Mouse (Mus musculus) frontal cortex, postnatal 25 days (tissue): ENCODE measurements at regions not wholly inside any gene's neighbourhood (a gene's known extent, or its start where the extent isn't known, plus 50 kb on each side); places are given as distances from the start of the nearest gene placed in this dataset.
A peak's percentile ranks its signal among the peaks of the same experiment; 100 is the strongest.

Experiments used
- DNase-seq, 2 experiments: peaks; one replicate each; pipeline ENCODE4 v3.0.0; 2022; ENCODE audit warnings: low spot score in 2 of 2

DNA sequence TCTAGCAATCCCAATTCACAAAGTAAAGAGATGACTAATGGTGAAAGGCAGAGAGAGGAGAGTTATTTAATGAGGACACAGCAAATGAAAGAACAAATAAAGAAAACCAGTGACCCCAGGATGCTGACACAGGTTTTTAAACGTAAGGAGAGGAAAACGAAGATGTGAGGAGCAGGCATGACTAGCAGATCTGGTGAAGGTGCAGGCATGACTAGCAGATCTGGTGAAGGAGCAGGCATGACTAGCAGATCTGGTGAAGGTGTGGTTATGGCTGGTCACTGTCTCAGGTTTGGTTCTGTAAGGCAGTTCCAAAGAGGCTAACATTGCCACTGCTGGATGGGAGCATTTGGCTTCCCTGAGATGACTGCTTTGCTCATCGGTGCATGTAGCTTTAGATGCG is 57.0 kb downstream of the Mbl2 start:
- no peak for DNase-seq

DNA sequence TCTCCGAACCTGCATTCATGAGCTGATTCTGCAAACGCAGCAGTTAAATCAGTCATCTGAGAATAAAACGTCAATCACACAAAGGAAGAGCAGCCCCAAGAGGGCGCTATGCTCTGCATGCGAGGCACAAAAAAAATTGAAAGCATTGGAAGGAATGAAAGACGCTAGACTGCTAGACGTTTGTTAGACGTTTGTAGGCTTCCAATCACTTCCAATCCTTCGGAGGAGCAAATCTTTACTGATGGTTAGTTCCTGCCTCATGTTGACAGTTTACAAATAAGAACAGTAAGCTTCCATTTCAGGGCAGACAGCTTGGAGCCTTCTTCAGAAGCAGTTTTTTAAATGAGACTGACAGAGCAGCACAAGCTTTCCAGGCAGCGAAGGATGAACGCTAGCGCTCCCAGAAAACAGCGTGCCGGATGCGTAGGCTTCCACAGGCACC is 62.5 kb downstream of the Mbl2 start:
- DNase-seq, result peak in 1 of 2 experiments; percentile 13

DNA sequence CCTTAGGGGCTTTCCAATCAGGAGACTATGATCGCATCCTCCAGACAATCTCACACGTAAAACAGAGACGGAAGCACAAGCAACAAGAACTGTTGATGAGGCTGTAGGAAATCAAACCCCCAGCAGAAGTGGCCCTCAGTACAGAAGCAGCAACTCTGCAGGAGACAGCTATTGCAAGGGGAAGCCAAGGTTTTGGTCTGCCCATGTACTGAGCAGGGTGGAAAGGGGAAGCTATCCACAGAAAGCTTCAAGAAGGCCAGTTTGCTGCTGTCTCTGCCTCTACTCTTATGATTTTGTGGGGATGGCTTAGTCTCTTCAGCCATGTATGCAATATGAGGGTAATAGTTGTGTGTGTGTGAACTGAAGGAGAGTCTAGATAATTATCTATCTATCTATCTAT is 63.3 kb downstream of the Mbl2 start:
- no peak for DNase-seq

DNA sequence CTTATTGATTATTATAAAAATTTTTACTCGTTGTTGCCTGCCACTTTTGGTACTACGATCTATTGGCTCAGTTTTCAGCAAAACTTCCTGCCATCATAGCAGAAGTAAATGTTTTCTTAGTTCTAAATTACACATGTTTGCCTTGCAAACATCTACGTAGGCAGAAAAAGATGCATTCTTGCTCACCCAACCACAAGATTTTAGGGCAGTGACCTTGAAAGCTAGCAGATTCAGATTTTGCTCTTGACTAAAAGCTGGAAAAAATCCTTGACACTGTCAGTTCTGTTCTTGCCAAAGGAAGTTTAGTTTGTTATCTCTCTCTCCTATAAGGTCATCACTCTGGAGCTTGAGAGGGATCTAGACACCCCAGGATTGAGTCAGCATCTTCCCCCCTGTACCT is 66.8 kb downstream of the Mbl2 start:
- DNase-seq, result no peak

DNA sequence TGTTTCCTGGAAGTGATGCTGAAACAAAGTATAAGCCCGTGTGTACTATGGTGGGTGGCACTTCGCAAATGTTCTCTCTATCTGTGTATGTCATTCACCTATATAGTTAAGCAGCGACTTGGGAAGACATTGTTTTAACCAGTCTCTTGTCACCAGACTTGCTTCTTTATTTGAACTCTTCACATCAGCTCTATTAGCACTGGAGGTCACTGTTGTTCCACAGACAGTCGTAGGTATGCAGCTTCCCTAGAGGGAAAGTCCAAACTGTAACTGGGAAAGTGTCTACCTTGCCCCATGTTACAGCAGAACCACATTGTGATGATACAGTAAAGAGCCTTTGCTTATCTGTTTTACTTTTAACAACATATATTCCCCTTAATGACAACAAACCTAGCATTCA is 69.5 kb downstream of the Mbl2 start:
- no peak for DNase-seq

DNA sequence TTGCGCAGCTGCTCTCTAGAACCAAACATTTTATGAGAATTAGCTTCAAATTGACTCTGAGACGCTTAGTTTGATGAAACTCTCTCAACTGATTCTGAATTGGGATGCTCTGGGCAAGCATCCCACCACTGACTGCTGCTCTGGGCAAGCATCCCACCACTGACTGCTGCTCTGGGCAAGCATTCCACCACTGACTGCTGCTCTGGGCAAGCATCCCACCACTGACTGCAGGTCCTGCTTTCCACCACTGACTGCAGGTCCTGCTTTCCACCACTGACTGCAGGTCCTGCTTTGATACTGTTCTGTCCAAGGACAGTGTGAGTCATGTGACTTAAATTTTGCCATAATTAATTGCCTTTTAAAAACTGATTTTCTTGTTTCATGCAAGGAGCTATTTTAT is 73.6 kb downstream of the Mbl2 start:
- no peak for DNase-seq

DNA sequence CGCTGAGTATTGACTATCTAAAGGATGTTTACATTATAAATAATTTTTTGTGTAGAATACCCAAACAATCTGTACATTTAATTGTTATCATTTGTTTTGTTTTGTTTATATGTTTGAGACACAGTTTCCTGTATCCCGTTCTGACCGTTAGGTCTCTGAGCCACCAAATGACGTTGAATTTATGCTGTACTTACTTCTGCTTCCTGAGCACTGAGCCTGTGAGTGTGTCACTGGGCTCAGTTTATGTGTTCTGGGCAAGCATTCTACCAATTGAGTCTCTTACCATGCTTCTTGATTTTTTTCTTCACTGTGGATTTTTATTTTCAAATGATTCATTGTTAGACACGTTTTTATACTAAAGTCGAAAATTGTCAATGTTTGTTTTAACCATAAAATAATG is 74.2 kb downstream of the Mbl2 start:
- no peak for DNase-seq

DNA sequence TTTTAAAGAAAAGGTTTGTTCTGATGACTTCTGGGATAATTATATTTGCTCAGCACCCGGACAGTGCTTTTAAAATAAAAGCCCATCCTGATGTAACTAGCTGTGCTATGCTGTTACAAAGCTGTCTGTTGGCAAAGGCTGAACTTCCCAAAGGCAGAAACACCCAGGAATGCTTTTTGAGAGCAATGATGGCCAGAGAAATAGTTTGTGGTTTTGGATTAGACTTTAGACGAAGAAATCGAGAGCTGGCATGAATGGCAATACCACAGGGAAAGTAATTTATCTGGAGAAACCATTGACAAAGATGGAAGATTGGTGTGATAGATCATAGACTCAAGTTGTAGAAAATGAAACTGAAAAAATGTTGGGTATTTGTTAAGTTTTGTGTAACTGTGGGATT is 84.6 kb downstream of the Mbl2 start:
- no peak for DNase-seq

DNA sequence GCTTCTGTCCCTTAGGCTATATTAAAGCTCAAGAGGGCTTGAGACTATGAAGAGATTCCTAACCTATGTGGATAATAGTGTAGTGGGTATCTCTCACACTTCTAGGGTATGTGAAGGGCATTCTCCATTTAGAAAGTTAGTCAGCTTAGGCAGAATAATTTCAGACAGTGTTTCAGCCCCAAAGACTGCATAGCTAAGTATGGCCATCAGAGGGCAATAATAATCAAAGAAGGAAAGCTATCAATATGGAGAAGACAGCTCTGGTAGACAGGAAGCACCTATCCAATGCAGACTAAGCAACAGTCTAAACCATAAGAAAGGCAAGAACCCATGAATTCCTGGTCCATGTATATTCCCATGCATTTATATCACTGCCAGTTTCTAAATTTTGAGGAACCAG is 95.0 kb downstream of the Mbl2 start:
- DNase-seq, result no peak

DNA sequence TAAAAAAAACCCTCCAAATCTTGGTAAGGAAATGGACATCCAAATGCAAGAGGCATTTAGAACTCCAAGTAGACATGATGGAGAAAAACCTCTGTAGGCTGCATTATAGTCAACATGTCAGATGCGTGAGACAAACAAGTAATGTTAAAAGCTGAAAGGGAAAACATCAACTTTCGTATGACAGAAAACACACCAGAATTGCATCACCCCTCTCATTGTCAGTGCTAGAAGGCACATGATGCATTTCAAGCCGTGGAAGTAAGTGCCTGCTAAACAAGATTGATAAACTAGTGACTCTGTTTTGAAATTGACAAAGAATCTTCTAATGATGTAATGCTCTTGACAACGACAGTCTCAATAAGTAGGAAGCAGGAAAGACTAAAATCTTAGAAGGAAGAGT is 96.1 kb downstream of the Mbl2 start:
- DNase-seq, result no peak

DNA sequence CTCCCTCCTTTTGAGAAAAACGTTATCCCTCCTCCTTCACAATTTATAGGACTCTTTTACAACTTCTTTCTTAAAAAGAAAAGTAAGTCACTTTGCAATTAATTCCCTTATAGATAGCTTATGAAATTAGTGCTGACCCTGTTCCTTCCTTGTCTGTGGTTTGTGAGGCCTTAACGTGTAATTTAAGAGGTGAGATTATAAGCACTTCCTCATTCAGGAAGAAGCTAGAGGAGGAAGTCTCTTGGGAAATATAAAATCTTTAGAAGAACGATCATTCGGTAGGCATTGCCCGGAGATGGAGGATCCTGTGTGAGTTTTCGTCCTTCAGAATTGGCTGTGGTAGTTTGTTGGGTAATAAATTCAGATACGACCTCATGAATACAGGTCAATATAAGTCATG is 98.0 kb downstream of the Mbl2 start:
- DNase-seq, result no peak

DNA sequence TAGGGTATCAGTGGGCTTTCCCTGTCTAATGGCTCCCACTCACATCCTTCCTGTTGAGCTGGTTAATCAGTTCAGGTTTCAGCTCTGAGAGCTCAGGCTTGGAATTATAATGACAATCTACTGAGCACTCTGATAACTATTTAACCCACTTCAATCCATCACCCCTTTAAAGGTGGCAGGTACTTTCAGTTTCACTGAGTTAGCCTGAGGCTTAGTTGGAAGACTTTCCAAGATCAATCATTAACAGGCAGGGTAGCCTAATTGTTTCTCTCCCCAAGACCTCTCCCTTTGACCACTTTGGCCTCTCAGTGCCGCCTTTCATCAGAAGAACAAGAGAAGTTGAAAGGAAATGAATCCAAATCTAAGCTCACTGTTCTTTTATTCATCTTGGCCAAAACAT is 99.1 kb downstream of the Mbl2 start:
- DNase-seq, result no peak

DNA sequence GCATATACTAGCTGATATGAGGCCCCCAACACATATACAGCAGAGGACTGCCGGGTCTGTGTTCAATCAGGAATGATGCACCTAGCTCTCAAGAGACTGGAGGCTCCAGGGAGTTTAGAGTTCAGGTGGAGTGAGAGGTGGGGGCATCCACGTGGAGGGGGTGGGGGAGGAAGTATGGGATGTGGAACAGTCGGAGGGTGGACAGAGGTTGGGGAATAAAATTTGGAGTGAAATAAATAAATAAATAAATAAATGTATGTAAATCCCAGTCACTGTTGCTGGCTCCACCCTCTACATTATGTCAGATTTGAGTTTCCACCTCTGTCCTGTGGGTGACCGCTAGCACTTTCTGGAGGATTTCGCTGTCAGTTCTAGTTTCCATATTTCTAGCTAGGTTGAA is 111.7 kb downstream of the Mbl2 start:
- DNase-seq, result no peak

DNA sequence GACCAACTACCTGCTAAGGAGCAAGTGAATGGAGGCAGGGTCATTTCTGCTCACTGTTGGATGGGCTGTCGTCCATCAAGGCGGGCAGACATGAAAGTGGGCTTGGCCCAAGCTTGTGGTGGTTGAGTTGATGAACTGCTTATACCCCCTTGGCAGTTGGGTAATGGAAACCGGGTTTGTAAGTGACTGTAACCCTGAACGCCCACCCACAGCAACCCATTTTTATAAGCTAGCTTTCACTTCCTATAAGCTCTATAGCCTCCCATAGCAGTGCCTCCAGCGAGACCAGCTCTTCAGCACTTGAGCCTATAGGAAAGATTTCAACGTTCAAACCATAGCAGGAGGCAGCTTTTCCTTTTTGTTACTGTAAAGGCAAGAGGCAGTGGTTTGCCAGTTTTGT is 116.2 kb downstream of the Mbl2 start:
- no peak for DNase-seq

DNA sequence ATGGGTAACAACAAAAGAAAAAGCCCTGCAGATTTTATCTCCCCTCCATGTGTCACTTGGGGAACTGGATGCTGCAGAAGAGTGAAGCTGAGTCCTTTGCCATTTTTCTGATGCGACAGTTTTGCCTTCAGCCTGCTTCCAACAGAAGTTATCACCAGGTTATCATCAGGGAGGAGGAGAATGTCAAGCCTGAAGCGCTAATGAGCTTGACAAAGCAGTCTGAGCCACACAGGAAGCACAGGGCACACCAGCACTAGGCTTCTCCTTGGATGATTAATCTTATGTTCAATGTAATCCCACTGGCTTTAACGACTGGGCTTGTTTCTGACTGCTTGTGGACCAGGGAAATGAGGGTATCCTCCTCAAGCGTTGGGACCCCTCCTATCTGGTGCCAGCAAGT is 122.2 kb downstream of the Mbl2 start:
- DNase-seq, result no peak

DNA sequence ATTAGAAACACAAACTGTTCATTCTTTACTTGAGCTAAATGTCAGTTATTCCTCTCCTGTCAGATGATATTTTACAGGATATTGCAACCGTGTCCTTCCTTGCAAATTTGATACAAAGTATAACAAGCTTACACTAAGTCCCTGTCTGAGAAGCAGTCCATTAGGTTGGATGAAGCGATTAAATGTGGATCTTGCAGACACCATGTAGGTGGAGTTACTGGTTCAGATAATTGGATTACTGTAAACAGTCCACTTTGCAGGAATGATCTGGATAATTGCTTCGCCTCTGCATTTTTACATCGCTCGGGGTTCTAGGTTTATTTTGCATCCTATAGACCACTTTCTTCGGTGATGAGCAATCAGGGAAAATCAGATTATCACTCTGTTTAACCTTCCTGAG is 126.2 kb downstream of the Mbl2 start:
- no peak for DNase-seq

DNA sequence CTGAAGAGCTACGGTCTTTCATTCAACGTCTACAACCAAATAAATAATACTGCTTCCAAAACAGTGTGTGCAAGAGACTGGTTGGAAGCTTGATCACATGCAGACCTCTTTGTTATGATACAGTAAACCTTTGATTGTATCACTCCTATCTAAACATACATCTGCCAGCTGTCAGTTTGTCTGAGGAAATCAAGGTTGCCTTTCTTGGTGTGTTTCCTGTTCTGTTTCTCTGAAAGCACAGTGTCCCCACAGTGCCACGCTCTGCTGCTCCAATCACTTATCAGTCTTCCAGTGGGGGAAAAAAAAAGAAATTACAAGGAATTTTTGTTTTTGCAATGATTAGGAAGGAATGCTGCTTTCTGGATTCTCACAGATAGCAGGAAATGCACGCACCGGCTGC is 139.2 kb downstream of the Mbl2 start:
- DNase-seq, result no peak

DNA sequence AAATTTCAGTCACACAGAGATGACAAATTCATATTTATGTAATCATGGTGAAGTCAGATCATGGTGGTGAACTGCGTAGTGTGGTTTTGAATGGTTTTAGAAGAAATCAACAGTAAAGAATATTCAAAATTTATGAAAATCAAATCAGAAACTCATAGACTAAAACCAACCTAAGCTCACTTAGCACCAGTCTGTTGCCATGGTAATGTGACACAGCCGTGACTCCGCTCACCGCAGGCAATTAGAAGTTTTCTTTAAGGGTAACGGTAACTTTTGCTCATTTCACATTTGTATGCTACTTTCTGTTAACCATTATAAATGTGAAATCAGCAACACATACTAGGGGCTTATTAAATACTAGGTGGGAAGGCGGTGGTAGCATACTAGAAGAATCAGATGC is 147.0 kb downstream of the Mbl2 start:
- no peak for DNase-seq

DNA sequence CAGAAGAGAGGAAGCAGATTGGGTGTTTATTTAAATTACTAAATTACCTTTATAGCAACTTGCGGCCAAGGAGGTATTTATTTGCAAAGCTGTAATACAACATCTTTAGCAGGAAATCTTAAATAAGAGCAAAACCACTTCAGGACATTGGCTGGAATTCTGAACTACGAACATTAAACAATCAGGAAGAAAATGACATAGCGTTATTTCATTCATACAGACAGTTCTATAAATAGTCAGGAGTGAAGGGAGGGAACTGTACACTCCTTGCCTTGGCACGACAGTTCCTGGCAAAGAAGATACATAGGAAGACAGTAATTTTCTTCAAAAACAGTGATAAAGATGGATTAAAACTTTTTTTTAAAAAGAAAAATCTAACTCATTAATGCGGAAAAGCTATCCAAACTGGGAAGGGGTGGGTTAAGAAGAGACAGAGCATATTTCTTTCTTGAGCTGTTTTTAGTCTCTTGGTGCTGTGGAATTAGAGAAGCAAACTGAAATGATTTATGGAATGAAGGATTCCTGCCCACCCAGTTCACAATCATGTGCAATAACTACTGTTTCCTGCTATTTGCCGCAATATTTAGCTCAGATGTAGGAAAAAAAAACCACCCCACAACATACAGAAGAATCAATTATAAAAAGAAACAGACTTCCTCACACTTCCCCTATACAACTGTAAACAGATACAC is 147.9 kb downstream of the Mbl2 start:
- no peak for DNase-seq

DNA sequence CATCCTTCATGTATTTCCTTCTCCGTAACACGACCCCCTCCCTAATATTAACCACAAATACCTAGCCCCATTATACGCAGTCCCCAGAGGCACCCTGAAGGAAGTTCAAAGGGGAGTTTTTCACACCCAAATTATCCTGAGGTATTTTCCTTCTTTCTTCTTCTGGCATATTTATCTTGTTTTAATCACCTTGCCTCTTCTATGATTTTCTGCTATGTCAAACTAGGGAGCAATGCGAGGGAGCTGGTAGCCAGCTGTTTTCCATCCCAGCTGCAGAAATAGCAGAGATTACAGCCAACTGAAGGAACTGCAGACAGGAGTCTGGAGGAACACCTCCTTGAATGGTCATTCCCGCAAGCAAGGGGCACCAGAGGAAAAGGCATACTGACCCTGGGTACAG is 155.7 kb downstream of the Dkk1 start:
- no peak for DNase-seq

DNA sequence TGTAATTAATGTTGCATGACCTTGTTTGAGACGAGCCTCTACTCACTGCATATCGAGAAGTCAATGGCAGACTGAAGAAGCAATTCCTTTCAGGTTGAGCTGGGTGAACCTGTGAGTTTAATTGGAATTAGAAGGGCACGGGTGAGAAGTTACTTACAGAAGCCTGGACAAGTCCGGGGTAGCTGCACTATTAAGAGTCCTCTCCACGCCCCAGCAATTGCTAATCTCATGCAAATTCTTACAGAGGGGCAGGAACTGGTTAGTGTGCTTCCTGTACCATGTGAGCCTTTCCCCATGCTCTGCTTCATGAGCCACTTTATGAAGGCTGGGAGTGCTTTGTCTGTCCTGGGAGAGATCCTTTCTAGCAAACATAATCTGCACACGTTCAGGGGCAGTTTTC is 142.5 kb downstream of the Dkk1 start:
- no peak for DNase-seq

DNA sequence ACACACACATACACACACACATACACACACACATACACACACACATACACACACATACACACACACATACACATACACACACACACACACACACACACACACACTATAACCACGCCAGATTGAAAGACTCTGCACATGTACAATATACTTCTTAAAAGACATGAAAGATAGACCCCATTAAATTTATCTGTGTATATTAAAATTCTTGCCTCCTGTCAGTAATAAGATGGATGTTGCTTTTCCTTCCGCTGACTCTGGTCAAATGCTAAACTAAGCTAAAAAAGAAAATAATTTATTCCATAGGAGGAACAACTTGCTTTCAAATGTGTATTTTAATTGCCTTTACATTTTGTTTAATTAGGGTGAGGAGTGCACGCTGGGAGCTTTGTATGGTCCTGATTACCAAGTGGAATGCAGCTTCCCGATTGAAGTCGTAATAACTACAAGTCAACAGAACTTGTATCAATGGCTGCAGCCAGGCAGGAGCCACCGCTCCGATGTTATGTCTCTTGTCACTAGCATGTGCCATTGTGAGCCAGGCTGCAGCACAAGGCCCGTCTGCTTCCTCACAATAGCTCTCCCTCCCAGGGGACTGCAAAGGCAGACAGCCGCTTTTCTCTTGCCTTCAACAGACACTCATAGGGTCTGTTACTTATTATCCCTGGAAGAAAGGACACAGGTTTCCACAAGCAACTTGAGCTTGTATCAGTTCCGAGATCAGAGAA is 129.7 kb downstream of the Dkk1 start:
- no peak for DNase-seq

DNA sequence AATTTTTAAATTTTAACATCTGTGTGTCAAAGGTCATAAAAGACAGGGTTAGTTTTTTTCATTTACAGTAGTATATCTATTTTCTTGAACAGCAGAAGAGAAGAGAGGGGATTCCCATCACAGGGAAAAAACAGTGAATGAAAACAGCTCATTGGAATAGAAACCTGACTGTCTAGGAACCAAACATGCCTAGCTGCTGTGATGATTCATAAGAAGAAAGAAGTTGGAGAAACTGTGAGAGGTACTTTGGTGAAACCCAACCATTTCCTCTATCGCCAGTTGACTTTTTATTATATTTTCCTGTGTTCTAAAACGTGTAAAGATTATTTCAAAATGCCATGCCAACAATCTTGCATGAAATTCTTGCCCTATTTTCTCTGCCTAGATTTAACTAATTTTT is 123.8 kb downstream of the Dkk1 start:
- no peak for DNase-seq

DNA sequence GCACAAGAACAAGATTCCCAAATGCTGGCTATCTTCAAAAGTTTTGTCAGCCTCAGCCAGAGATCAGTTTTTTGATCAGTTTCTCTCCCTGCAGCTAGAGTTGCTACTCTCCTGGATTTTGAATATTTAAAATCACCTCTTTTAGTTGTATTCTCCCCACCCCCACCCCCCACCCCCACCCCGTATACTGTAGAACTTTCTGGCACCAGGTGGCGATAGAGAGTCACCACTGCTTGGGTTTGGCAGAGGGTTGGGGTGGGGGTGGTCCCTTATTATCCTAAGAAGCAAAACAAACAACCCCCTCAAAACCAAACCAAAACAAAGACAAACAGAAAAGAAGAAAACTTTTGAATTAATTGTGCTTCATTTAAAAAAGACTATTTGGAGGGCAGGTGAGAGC is 122.0 kb downstream of the Dkk1 start:
- DNase-seq, result no peak
